Mouse (Mus musculus) hindbrain, embryonic 11.5 days (tissue): Measurements from ENCODE around the gene St5. TPM values are rescaled to one million over a fixed set of nuclear protein-coding genes. Genes with fewer than 3 reads are reported as not detected.

ENCODE experiments used
- ATAC-seq: fragments of 200-750 bp; cut with Nextera tagmentation; 2 replicates; pipeline ENCODE4 v1.8.0; 2017; ENCODE audit warnings: mild to moderate bottlenecking, moderate TSS enrichment, moderate library complexity; ENCODE audit not compliant: low FRiP score
- DNase-seq: peaks from one replicate; pipeline ENCODE4 v3.0.0-alpha.2; 2015; ENCODE audit warnings: low spot score
- H3K27ac ChIP-seq: fragments of 300-500 bp; sonication (generic); 2 replicates; pipeline ENCODE4 v1.5.1; 2014; ENCODE audit warnings: mild to moderate bottlenecking, low read depth, low read length
- H3K27me3 ChIP-seq: fragments of 300-500 bp; sonication (generic); 2 replicates; pipeline ENCODE4 v1.6.1; 2014; ENCODE audit warnings: mild to moderate bottlenecking, low read length, moderate library complexity, mixed read lengths; ENCODE audit not compliant: control insufficient read depth, insufficient read depth
- H3K36me3 ChIP-seq: fragments of 300-500 bp; sonication (generic); 2 replicates; pipeline ENCODE4 v1.6.1; 2014; ENCODE audit warnings: mild to moderate bottlenecking, low read length, moderate library complexity, mixed read lengths; ENCODE audit not compliant: control insufficient read depth, insufficient read depth
- H3K4me1 ChIP-seq: fragments of 300-500 bp; sonication (generic); replicated peaks from 2 replicates; pipeline ENCODE4 v1.6.1; 2014; ENCODE audit warnings: low read length, mixed read lengths; ENCODE audit not compliant: control insufficient read depth, insufficient read depth
- H3K4me2 ChIP-seq: fragments of 300-500 bp; sonication (generic); replicated peaks from 2 replicates; pipeline ENCODE4 v1.6.1; 2014; ENCODE audit warnings: mild to moderate bottlenecking, low read depth, low read length
- H3K4me3 ChIP-seq: fragments of 300-500 bp; sonication (generic); 2 replicates; pipeline ENCODE4 v1.5.1; 2014; ENCODE audit warnings: low read depth, low read length
- H3K9ac ChIP-seq: fragments of 300-500 bp; sonication (generic); 2 replicates; pipeline ENCODE4 v1.6.1; 2014; ENCODE audit warnings: low read depth, low read length
- H3K9me3 ChIP-seq: fragments of 300-500 bp; sonication (generic); 2 replicates; pipeline ENCODE4 v1.6.1; 2016; ENCODE audit warnings: low read length; ENCODE audit not compliant: control insufficient read depth
- WGBS: fragments of 180-500 bp; shearing (Covaris S2); extraction: QIAGEN DNeasy Blood & Tissue Kit; methylation state at CpG from one replicate; pipeline ENCODE4 v1.1.7; 2014; 5-methylcytosine and 5-hydroxymethylcytosine counted together
- polyA plus RNA-seq: library from polyadenylated mRNA; unstranded; fragments of >200 nt; fragmentation: Nextera tagmentation; extraction: Ambion mirVana; gene quantifications from 2 replicates; pipeline ENCODE4 v1.2.1, GENCODE M21; 2014

The St5 gene
- polyA plus RNA-seq, 1 experiment from 2014 or later, result 32.5 TPM

DNA sequence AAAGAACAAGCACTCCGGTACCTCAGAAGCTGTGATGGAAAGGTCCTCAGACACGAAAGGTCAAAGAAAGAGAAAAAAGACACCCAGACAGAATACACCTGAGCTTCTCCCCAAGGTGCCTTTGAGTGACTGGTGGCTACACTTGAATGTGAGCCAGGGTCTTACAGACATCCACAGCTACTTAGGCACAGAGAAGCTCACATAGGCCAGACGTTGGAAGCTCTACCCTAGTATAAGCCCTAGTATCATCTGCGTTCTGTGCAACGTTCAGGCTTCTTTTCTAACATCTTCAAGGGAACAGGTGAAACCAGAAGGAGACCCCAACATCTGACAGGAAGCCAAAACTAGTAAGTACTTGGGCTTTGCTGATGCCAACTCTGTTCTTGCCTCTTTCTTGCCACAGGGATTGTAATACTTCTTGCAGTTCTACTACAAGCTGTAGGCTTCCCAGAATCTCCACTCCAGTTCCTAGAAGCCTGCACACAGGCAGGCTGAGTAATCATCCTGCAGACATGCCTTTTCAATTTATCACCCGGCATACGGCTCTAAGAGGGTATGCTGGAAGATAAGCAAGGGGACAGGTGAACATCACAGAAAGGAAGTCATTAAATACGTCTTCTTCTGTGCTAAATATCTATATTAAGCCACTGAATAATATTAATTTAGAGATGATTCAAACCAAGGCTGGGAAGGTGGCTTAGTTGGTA is 67.2 kb downstream of the St5 start:
- Histone ChIP-seq H3K36me3 (no peaks in the 10 kb centered on the region), H3K4me3 (no peak overlapping the region), H3K27me3 (no peaks in the 10 kb centered on the region), H3K4me2 (no peak overlapping the region), H3K9ac (no peak overlapping the region), H3K9me3 (no peaks in the 10 kb centered on the region), H3K27ac (no peak overlapping the region), H3K4me1 (no peaks in the 10 kb centered on the region)
- WGBS, result 90% methylated on average over 8 of the region's 8 CpGs
- DNase-seq (no peak), ATAC-seq (no peak)

DNA sequence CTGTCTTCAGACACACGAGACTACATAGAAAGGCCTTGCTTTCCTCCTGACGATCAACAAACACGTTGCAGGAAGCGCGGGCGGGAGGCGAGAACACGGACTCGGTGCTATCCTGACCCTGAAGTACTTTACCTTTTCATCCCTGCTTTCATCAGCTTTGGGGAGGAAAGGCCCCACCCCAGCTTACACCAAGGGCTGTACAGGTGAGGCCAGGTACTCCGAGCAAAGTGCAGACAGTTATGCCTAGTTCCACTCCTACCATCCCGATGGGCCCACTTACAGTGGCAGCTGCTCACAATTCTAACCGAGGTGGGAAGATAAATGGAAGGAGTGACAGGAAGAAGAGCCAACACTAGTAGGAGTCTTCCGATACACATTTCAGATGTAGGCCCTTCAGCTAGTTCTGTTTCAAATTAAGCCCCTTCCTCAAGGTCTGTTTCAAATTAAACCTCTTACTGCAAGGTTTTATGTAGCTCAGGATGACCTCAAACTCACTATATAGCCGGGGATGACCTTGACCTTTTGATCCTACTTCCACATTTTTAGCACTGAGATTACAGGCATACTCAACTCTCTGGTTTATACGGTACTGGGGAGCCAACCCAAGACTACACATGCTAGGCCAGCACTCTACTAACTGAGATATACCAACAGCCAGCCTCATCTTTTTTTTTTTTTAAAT is 69.9 kb downstream of the St5 start:
- H3K4me2 ChIP-seq, result no peak overlapping the region
- H3K4me1 ChIP-seq, result no peaks in the 10 kb centered on the region
- H3K4me3 ChIP-seq, result no peak overlapping the region
- no peak overlapping the region for H3K9ac ChIP-seq
- ATAC-seq (no peak), DNase-seq (no peak)
- 82% methylated on average over 15 of the region's 15 CpGs for WGBS
- H3K27me3 ChIP-seq, result no peaks in the 10 kb centered on the region
- no peaks in the 10 kb centered on the region for H3K9me3 ChIP-seq
- no peaks in the 10 kb centered on the region for H3K36me3 ChIP-seq
- H3K27ac ChIP-seq, result no peak overlapping the region

DNA sequence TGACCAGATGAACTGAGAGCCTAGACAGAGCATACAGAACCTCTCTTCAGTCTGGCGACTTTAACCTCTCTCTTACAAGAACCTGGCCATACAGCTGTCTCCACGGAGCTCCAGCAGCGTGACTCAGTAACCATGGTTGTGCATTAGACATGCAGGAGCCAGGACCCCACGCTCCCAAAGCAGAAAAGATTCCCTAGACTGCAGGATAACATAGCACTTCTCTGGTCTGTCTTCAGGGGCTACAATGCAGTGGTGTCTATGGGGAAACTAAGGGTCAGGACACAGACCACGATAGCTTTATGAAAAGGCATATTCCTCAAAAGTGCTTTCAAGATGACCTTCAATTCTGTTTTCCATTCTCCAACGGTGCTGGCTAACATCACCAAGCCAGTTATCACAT is 72.1 kb downstream of the St5 start:
- no peaks in the 10 kb centered on the region for H3K36me3 ChIP-seq
- no peaks in the 10 kb centered on the region for H3K27me3 ChIP-seq
- WGBS, result 70% methylated on average over 6 of the region's 6 CpGs
- DNase-seq (no peak), ATAC-seq (no peak)
- no peak overlapping the region for H3K9ac ChIP-seq
- no peak overlapping the region for H3K27ac ChIP-seq
- H3K9me3 ChIP-seq, result no peaks in the 10 kb centered on the region
- no peaks in the 10 kb centered on the region for H3K4me1 ChIP-seq
- no peak overlapping the region for H3K4me3 ChIP-seq
- no peak overlapping the region for H3K4me2 ChIP-seq

DNA sequence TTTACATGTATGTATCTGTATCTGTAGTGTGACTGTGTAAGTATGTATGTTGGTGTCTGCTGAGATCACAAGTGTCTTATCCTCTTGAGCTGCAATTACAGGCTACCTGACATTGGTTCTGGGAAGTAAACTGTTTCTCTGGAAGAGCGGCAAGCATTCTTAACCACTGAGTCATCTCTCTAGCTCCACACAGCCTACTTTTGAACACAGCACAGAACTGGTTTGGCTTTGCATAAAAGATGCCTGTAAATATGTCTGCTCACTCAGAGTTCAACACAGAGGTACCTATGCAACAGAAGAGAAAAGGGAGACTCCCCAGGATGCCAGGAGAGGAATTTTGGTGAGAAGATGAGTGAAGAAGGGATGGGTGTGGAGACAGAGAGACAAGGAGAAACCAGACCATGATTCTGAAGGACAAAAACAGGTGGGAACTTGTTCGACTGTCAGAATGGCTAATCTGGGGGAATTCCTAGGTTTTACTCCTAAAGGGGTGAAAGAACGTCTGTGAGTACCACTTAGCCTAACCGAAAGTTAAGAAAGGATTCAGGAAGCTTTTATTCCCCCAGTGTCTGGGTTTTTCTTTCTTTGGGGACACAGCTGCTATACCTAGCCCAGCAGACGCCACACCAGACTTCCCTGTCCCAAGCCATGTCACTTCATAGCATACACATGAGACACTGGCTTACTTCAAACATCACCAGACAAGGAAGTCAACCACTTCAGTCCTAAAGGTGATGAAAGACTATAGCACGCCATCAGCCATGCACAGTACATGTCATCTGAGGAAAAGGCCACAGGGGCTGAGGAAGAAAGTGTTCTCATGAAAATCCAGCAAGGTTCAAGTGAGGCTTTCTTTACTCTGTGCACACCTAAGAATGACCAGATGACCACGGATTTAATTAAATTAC is 73.3 kb downstream of the St5 start:
- Histone ChIP-seq H3K27ac (no peak overlapping the region), H3K9ac (no peak overlapping the region)

DNA sequence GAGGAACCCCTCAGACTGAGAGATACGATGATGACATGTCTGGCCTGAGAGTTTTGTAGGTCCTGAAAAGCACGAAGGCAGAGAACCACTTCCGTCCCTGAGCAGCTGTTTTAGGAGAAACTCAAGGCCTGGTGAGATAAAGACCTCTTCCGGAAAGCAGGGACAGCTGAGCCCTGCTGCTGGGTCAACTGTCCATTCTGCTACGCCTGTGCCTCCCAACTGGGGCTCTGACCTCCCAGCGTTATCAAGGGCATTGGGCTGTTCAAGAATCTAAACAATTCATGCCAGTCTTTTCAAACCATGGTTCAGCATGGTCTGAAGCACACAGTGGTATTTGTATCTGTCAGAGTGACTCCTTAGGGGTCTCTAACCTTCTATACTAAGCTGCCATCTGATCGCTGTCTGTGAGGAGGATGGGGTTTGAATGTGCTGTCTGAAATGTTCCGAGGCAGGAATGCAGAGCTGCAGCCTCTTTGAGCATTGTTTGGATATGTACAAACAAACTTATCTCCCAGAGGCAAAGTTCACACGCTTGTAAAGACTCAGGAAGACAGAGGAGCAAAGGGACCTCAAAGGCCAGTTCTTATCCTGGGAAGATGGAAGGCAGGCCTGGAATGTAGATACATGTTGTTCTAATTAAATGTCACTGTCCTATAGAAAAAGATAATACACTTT is 74.3 kb downstream of the St5 start:
- H3K4me1 ChIP-seq, result no peaks in the 10 kb centered on the region
- 25% methylated on average over 9 of the region's 9 CpGs for WGBS
- no peak overlapping the region for H3K4me2 ChIP-seq
- DNase-seq (no peak), ATAC-seq (no peak)
- H3K36me3 ChIP-seq, result no peaks in the 10 kb centered on the region
- no peaks in the 10 kb centered on the region for H3K27me3 ChIP-seq
- H3K4me3 ChIP-seq, result no peak overlapping the region
- no peak overlapping the region for H3K9ac ChIP-seq
- H3K9me3 ChIP-seq, result no peaks in the 10 kb centered on the region
- H3K27ac ChIP-seq, result no peak overlapping the region; the same call in 1 of the 2 replicates

More for the DNA sequence above, 73.3 kb downstream of the St5 start:
- DNase-seq (no peak), ATAC-seq (no peak)
- H3K9me3 ChIP-seq, result no peaks in the 10 kb centered on the region
- H3K27me3 ChIP-seq, result no peaks in the 10 kb centered on the region
- H3K4me1 ChIP-seq, result no peaks in the 10 kb centered on the region
- no peaks in the 10 kb centered on the region for H3K36me3 ChIP-seq
- WGBS, result 84% methylated on average over 7 of the region's 7 CpGs
- no peak overlapping the region for H3K4me2 ChIP-seq
- no peak overlapping the region for H3K4me3 ChIP-seq

DNA sequence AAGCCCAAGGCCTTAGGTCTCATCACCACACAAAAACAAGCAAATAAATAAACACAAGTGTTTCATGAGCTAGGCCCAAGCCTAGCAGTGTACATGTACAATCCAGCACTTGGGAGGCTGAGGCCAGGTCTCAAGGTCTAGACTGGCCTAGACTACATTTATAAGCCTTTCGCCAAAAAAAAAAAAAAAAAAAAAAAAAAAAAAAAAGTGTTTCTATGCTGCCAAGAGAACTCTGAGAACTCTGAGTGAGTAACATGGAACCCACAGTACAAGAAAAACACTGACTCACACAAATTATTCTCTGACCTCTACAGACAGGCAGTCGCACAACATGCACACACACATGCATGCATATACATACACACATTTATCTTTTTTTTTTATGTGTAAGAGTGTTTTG is 75.6 kb downstream of the St5 start:
- H3K4me3 ChIP-seq, result no peak overlapping the region

DNA sequence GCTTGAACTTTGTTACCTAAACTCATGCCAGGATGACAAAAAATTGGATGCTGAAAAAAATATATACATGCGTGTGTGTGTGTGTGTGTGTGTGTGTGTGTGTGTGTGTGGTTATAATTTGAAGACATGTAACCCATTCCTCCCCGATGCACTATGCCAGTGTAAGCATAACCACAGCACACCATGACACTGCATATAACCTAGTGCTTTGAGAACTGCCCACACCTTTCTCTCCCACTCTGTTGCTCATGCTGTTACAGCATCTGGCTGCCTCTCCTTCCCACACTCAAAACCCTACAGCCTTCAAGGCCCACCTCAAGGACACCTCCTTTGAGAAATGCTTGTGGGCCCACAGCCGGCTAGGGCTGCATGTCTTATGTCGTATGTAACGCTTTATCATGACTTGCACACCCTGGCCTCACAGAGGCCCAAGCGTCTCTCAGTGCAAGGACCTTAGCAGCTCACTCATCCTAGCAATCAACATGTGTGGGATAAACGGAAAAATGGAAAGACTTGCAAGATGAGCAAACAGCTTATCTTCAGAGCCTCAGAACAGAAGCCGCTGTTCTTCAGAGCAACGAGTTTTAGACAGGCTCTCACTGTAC is 81.1 kb downstream of the St5 start:
- Histone ChIP-seq H3K4me1 (no peaks in the 10 kb centered on the region), H3K9ac (no peak overlapping the region), H3K4me3 (no peak overlapping the region), H3K27me3 (no peaks in the 10 kb centered on the region), H3K27ac (no peak overlapping the region), H3K4me2 (no peak overlapping the region), H3K9me3 (no peaks in the 10 kb centered on the region), H3K36me3 (no peaks in the 10 kb centered on the region)
- WGBS, result 91% methylated on average over 9 of the region's 9 CpGs
- ATAC-seq (no peak), DNase-seq (no peak)

More for the DNA sequence above, 75.6 kb downstream of the St5 start:
- H3K9me3 ChIP-seq, result no peaks in the 10 kb centered on the region
- no peaks in the 10 kb centered on the region for H3K27me3 ChIP-seq
- H3K36me3 ChIP-seq, result no peaks in the 10 kb centered on the region
- ATAC-seq, result no peak
- H3K4me1 ChIP-seq, result no peaks in the 10 kb centered on the region
- DNase-seq, result no peak
- H3K9ac ChIP-seq, result no peak overlapping the region
- no peak overlapping the region for H3K4me2 ChIP-seq
- no peak overlapping the region for H3K27ac ChIP-seq
- WGBS, result 87% methylated on average over 2 of the region's 2 CpGs

DNA sequence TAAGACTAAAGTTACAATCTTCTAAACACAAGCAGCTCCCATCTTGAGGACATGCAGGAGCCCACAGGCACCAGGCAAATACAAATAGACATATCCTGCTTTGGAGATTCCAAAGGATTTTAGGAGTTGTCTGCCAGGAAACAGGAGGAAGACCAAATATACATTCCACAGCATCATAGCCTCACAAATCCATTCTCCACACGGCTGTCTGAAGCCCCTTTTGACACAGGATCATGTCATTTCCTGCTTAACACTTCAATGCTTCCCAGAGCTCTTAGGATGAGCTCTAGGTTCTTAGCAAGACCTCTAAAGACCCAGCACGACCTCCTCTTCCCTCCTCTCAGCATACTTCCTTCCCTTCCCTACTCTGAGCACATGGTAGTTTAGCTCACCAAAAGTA is 82.4 kb downstream of the St5 start:
- ATAC-seq (no peak), DNase-seq (no peak)
- Histone ChIP-seq H3K27me3 (no peaks in the 10 kb centered on the region), H3K4me1 (no peaks in the 10 kb centered on the region), H3K36me3 (no peaks in the 10 kb centered on the region), H3K4me2 (no peak overlapping the region), H3K9ac (no peak overlapping the region), H3K27ac (no peak overlapping the region), H3K9me3 (no peaks in the 10 kb centered on the region), H3K4me3 (no peak overlapping the region)
- WGBS, result 49% methylated on average over 2 of the region's 2 CpGs
